Mouse (Mus musculus) neural tube, embryonic 11.5 days (tissue): ENCODE measurements around the gene Lrfn1. TPM values are rescaled to one million over a fixed set of nuclear protein-coding genes. Genes with fewer than 3 reads are reported as not detected.

Experiments
- polyA plus RNA-seq: library from polyadenylated mRNA; unstranded; fragments of >200 nt; fragmentation: Nextera tagmentation; extraction: Ambion mirVana; gene quantifications from 2 replicates; pipeline ENCODE4 v1.2.1, GENCODE M21; 2014

The Lrfn1 gene
- polyA plus RNA-seq, 1 experiment from 2014 or later, result 9.9 TPM

Other genes with a start within 250 kb of the Lrfn1 start
- 17.6 and 18.3 TPM in 2 replicates for gene Eid2, start 184.1 kb upstream of the Lrfn1 start, polyA plus RNA-seq
- 17.1 and 19.0 TPM in 2 replicates for gene Eid2b, start 174.2 kb upstream of the Lrfn1 start, polyA plus RNA-seq
- 0.45 and 0.66 TPM in 2 replicates for gene Selenov, start 160.8 kb upstream of the Lrfn1 start, polyA plus RNA-seq
- gene Dll3, start 149.7 kb upstream of the Lrfn1 start, polyA plus RNA-seq, result 69.8 and 79.0 TPM in 2 replicates
- 199 and 219 TPM in 2 replicates for gene Timm50, start 139.9 kb upstream of the Lrfn1 start, polyA plus RNA-seq
- 89.7 and 101 TPM in 2 replicates for gene Supt5, start 113.2 kb upstream of the Lrfn1 start, polyA plus RNA-seq
- gene Rps16, start 101.3 kb upstream of the Lrfn1 start, polyA plus RNA-seq, result 780 and 827 TPM in 2 replicates
- 50.5 and 54.5 TPM in 2 replicates for gene Plekhg2, start 79.4 kb upstream of the Lrfn1 start, polyA plus RNA-seq
- 4.3 and 5.1 TPM in 2 replicates for gene Zfp36, start 71.7 kb upstream of the Lrfn1 start, polyA plus RNA-seq
- 45.8 and 48.8 TPM in 2 replicates for gene Med29, start 59.3 kb upstream of the Lrfn1 start, polyA plus RNA-seq
- 71.7 and 78.0 TPM in 2 replicates for gene Paf1, start 59.0 kb upstream of the Lrfn1 start, polyA plus RNA-seq
- gene Gmfg, start 14.5 kb upstream of the Lrfn1 start, polyA plus RNA-seq, result 6.5 and 7.4 TPM in 2 replicates
- gene Ifnl2, start 58.5 kb downstream of the Lrfn1 start, polyA plus RNA-seq, result not detected in 2 replicates
- not detected in 2 replicates for gene Ifnl3, start 70.9 kb downstream of the Lrfn1 start, polyA plus RNA-seq
- gene Sycn, start 88.9 kb downstream of the Lrfn1 start, polyA plus RNA-seq, result not detected in 2 replicates
- 0.15 TPM in 1 of 2 replicates, not detected in the other for gene Nccrp1, start 95.3 kb downstream of the Lrfn1 start, polyA plus RNA-seq
- gene Samd4b, start 146.2 kb downstream of the Lrfn1 start, polyA plus RNA-seq, result 37.8 and 39.5 TPM in 2 replicates
- 31.1 and 33.9 TPM in 2 replicates for gene Pak4, start 146.2 kb downstream of the Lrfn1 start, polyA plus RNA-seq
- gene Acp7, start 179.4 kb downstream of the Lrfn1 start, polyA plus RNA-seq, result not detected in 2 replicates
- gene Fbxo27, start 240.9 kb downstream of the Lrfn1 start, polyA plus RNA-seq, result 5.3 and 6.0 TPM in 2 replicates